Mouse (Mus musculus) adipocyte (in vitro differentiated cells): ENCODE measurements around the gene Usp44.

Experiments
- DNase-seq: peaks from one replicate; pipeline ENCODE4 v3.0.0-alpha.2; 2016; ENCODE audit warnings: low spot score

The Usp44 gene

GRCm38 (mm10) chr10:93846706-93847105 is 15.4 kb downstream of the Usp44 start:
- no peak for DNase-seq

- no peak for DNase-seq
Measured at GRCm38 (mm10) chr10:93855126-93855525, 23.8 kb downstream of the Usp44 start.

GRCm38 (mm10) chr10:93856095-93856494 is 24.7 kb downstream of the Usp44 start:
- DNase-seq = no peak

GRCm38 (mm10) chr10:93868401-93868800 is 37.0 kb downstream of the Usp44 start:
- no peak for DNase-seq

GRCm38 (mm10) chr10:93868886-93869285 is 37.5 kb downstream of the Usp44 start:
- no peak for DNase-seq

GRCm38 (mm10) chr10:93876772-93877171 is 45.4 kb downstream of the Usp44 start:
- no peak for DNase-seq

GRCm38 (mm10) chr10:93878732-93879131 is 47.4 kb downstream of the Usp44 start:
- DNase-seq = no peak

- no peak for DNase-seq
Measured at GRCm38 (mm10) chr10:93881918-93882317, 50.6 kb downstream of the Usp44 start.

- no peak for DNase-seq
Measured at GRCm38 (mm10) chr10:93882738-93883364, 51.5 kb downstream of the Usp44 start.

GRCm38 (mm10) chr10:93885839-93886477 is 54.6 kb downstream of the Usp44 start:
- DNase-seq = no peak

GRCm38 (mm10) chr10:93888590-93888934 is 57.2 kb downstream of the Usp44 start:
- DNase-seq = peak; percentile 8

- peak; percentile 27 for DNase-seq
Measured at GRCm38 (mm10) chr10:93888935-93889578, 57.7 kb downstream of the Usp44 start.

GRCm38 (mm10) chr10:93889579-93889950 is 58.2 kb downstream of the Usp44 start:
- DNase-seq = peak; percentile 82

- DNase-seq = peak; percentile 28
Measured at GRCm38 (mm10) chr10:93889976-93890375, 58.6 kb downstream of the Usp44 start.

- DNase-seq = no peak
Measured at GRCm38 (mm10) chr10:93890565-93890964, 59.2 kb downstream of the Usp44 start.

GRCm38 (mm10) chr10:93891031-93891430 is 59.7 kb downstream of the Usp44 start:
- DNase-seq = no peak

GRCm38 (mm10) chr10:93892551-93892950 is 61.2 kb downstream of the Usp44 start:
- DNase-seq = no peak

- DNase-seq = no peak
Measured at GRCm38 (mm10) chr10:93897043-93897646, 65.8 kb downstream of the Usp44 start, which contains the start of gene Metap2. Gene Metap2, minus strand, starts transcription at chr10:93897093.

GRCm38 (mm10) chr10:93899303-93899702 is 67.9 kb downstream of the Usp44 start:
- DNase-seq = no peak

GRCm38 (mm10) chr10:93899907-93900306 is 68.6 kb downstream of the Usp44 start:
- DNase-seq = no peak

GRCm38 (mm10) chr10:93907376-93907775 is 76.0 kb downstream of the Usp44 start:
- DNase-seq = no peak
